Mouse (Mus musculus) stomach, adult 2 months (tissue): ENCODE results near the gene Dnttip2. TPM values are rescaled to one million over a fixed set of nuclear protein-coding genes. Genes with fewer than 3 reads are reported as not detected.

Source experiments
- polyA plus RNA-seq: library from polyadenylated mRNA; depleted of rRNA; stranded (reverse); fragments of >200 nt; gene quantifications from 2 replicates; pipeline ENCODE4 v1.2.3, GENCODE M21; 2012; rRNA removed

The Dnttip2 gene
- 0.61 and 1.1 TPM in 2 replicates for polyA plus RNA-seq

GRCm38 (mm10) chr3:122274241-122275024 lies at the start of gene Dnttip2:
Gene Dnttip2 (plus strand): TSS chr3:122274388.

GRCm38 (mm10) chr3:122245215-122245877 lies 28.8 kb upstream of the Dnttip2 start, which contains the start of gene Gclm:
Gene Gclm (plus strand): TSS chr3:122245557.

GRCm38 (mm10) chr3:122293954-122294850 lies 20.0 kb downstream of the Dnttip2 start, which contains the start of gene Bcar3:
Gene Bcar3 (plus strand): TSS chr3:122294136.

Other genes starting within 250 kb of the Dnttip2 start
- gene Abca4, start 229.9 kb upstream of the Dnttip2 start, polyA plus RNA-seq, result 0.12 and 0.26 TPM in 2 replicates
- 136 and 326 TPM in 2 replicates for gene Gclm, start 28.8 kb upstream of the Dnttip2 start, polyA plus RNA-seq
- gene Bcar3, start 19.7 kb downstream of the Dnttip2 start, polyA plus RNA-seq, result 14.1 and 21.7 TPM in 2 replicates